ENCODE assay signal across 8 mouse cellular contexts in genomic region chr5:25530629-25531028, GRCm38 (mm10). TPM values are rescaled to one million over a fixed set of nuclear protein-coding genes. Genes with fewer than 3 reads are reported as not detected.
A peak's percentile ranks its signal among the peaks of the same experiment; 100 is the strongest.
DNase-seq lines count a peak whose midpoint lies in the region; ATAC-seq and TF ChIP-seq lines count a peak whose summit lies in the region.

No protein-coding gene starts in this region.

- no peaks in the 10 kb centered on the region for H3K9me3 ChIP-seq in erythroblast, embryonic 14.5 days (ENCODE audit: control insufficient read depth, low read length)
- H3K9me3 ChIP-seq in limb, embryonic 15.5 days: no peaks in the 10 kb centered on the region

- DNase-seq in spleen, adult 2 months (ENCODE audit: low read depth in 1 of 2, low spot score in 2 of 2): no peak
- no peak for DNase-seq in spleen, postnatal 10 days (ENCODE audit: low spot score in 2 of 2)
- DNase-seq in right cerebral cortex, adult 18-20 months: no peak
- DNase-seq in adrenal gland, postnatal 14 days: no peak
- DNase-seq in thymus, postnatal 4 days: no peak

- no peak overlapping the region for H3K9ac ChIP-seq in limb, embryonic 15.5 days

- TF ChIP-seq POLR2A in spleen, adult 2 months (IDR thresholded peaks at IDR 0.05; ENCODE audit: low read depth, low read length): no peak

- peak overlapping the region; percentile 77 for H3K4me3 ChIP-seq in erythroblast, embryonic 14.5 days (replicated peaks)
- peak overlapping the region; percentile 94; the same call in 1 of the 2 replicates for H3K4me3 ChIP-seq in spleen, adult 2 months (ENCODE audit: extremely low read depth, insufficient read depth, insufficient read length)
- H3K4me3 ChIP-seq in limb, embryonic 15.5 days: peak overlapping the region; percentile 63

- ATAC-seq in erythroblast, adult 5-6 weeks (replicated peaks; ENCODE audit: low FRiP score, poor library complexity, severe bottlenecking): no peak
- ATAC-seq in limb, embryonic 15.5 days (ENCODE audit: insufficient number of reproducible peaks, low FRiP score, low TSS enrichment, low read depth): no peak

- 4% methylated on average over 2 of the region's 2 CpGs for WGBS in spleen, adult 2 months
- WGBS in limb, embryonic 15.5 days: 17% methylated on average over 2 of the region's 2 CpGs

- H3K4me1 ChIP-seq in erythroblast, embryonic 14.5 days (ENCODE audit: control insufficient read depth): peaks cover 63% of the 10 kb centered on the region
- H3K4me1 ChIP-seq in spleen, adult 2 months (ENCODE audit: control insufficient read depth, insufficient read depth, insufficient read length): 0 out of 2 replicates have a peak, but pooled peaks cover 2% of the 10 kb centered on the region
- peaks cover 10% of the 10 kb centered on the region for H3K4me1 ChIP-seq in limb, embryonic 15.5 days

- peaks cover 2% of the 10 kb centered on the region; the same call in 1 of the 2 replicates for H3K27me3 ChIP-seq in erythroblast, embryonic 14.5 days (ENCODE audit: control insufficient read depth)
- H3K27me3 ChIP-seq in spleen, adult 2 months (ENCODE audit: control insufficient read depth, insufficient read depth, low read length): no peaks in the 10 kb centered on the region
- H3K27me3 ChIP-seq in limb, embryonic 15.5 days: no peaks in the 10 kb centered on the region

- H3K4me2 ChIP-seq in limb, embryonic 15.5 days: peak overlapping the region; percentile 65

- H3K36me3 ChIP-seq in erythroblast, embryonic 14.5 days (ENCODE audit: control insufficient read depth): no peaks in the 10 kb centered on the region
- H3K36me3 ChIP-seq in spleen, adult 2 months (ENCODE audit: control insufficient read depth, insufficient read depth, low read length): no peaks in the 10 kb centered on the region
- H3K36me3 ChIP-seq in limb, embryonic 15.5 days: no peaks in the 10 kb centered on the region

- no peak for TF ChIP-seq CTCF in spleen, adult 2 months (IDR thresholded peaks at IDR 0.05; ENCODE audit: extremely low read depth, insufficient read depth, insufficient read length, insufficient replicate concordance)

- no peak overlapping the region for H3K27ac ChIP-seq in spleen, adult 2 months (ENCODE audit: insufficient read depth, low read length)
- no peak overlapping the region for H3K27ac ChIP-seq in limb, embryonic 15.5 days

RNA-seq across cellular contexts. Expression of gene Cct8l1, which starts 14.8 kb away (rescaled TPM):
- not detected in 2 replicates for polyA plus RNA-seq in erythroblast, embryonic 14.5 days (2012)
- not detected in 2 replicates for total RNA-seq in erythroblast, adult 5-6 weeks (2015; ENCODE audit: low replicate concordance)
- not detected in 2 replicates for total RNA-seq in erythroblast, adult 5-6 weeks (2017; ENCODE audit: low replicate concordance)
- polyA plus RNA-seq in spleen, adult 2 months (2012; rRNA removed): not detected in 2 replicates
- polyA plus RNA-seq in limb, embryonic 15.5 days (2015; fragmentation: Nextera tagmentation; extraction: Ambion mirVana): 0.09 TPM in 1 of 2 replicates, not detected in the other
- total RNA-seq in adrenal gland, postnatal 14 days (2021): not detected in 2 replicates

RNA-seq across cellular contexts. Expression of gene Kmt2c, which starts 32.0 kb away (rescaled TPM):
- 0.45 and 0.60 TPM in 2 replicates for polyA plus RNA-seq in erythroblast, embryonic 14.5 days (2012)
- total RNA-seq in erythroblast, adult 5-6 weeks (2015; ENCODE audit: low replicate concordance): 18.4 and 24.2 TPM in 2 replicates
- 26.7 and 33.6 TPM in 2 replicates for total RNA-seq in erythroblast, adult 5-6 weeks (2017; ENCODE audit: low replicate concordance)
- polyA plus RNA-seq in spleen, adult 2 months (2012; rRNA removed): 18.9 and 19.2 TPM in 2 replicates
- polyA plus RNA-seq in limb, embryonic 15.5 days (2015; fragmentation: Nextera tagmentation; extraction: Ambion mirVana): 11.9 and 13.4 TPM in 2 replicates
- 54.3 and 55.9 TPM in 2 replicates for total RNA-seq in adrenal gland, postnatal 14 days (2021)
